Mouse (Mus musculus) C2C12 (cell line): ENCODE data around the gene Frmd4a. TPM values are rescaled to one million over a fixed set of nuclear protein-coding genes. Genes with fewer than 3 reads are reported as not detected.

ENCODE experiments used
- H3K27me3 ChIP-seq: one replicate; pipeline ENCODE4 v1.6.1; 2011; ENCODE audit not compliant: control insufficient read depth, insufficient read depth, insufficient read length
- H3K36me3 ChIP-seq: one replicate; pipeline ENCODE4 v1.6.1; 2011; ENCODE audit not compliant: control insufficient read depth, insufficient read depth
- H3K4me3 ChIP-seq: one replicate; pipeline ENCODE4 v1.5.1; 2011; ENCODE audit warnings: mild to moderate bottlenecking, control low read depth; ENCODE audit not compliant: poor library complexity, insufficient read depth, severe bottlenecking
- H3K79me2 ChIP-seq: one replicate; pipeline ENCODE4 v1.6.1; 2011; ENCODE audit not compliant: control insufficient read depth, insufficient read depth
- H3K79me3 ChIP-seq: one replicate; pipeline ENCODE4 v1.6.1; 2011; ENCODE audit warnings: low read depth, control low read depth
- H3ac ChIP-seq: one replicate; pipeline ENCODE3; 2011; ENCODE audit warnings: low read depth; ENCODE audit not compliant: control insufficient read depth, insufficient read length
- CEBPB ChIP-seq: IDR thresholded peaks from one replicate; pipeline ENCODE4 v1.6.1; 2011; ENCODE audit warnings: low read depth, mild to moderate bottlenecking, control low read depth, moderate library complexity
- CTCF ChIP-seq: IDR thresholded peaks from one replicate; pipeline ENCODE4 v1.5.1; 2011; ENCODE audit not compliant: control insufficient read depth, insufficient read depth, insufficient read length
- FOSL1 ChIP-seq: IDR thresholded peaks from one replicate; pipeline ENCODE4 v1.8.0; 2011; ENCODE audit warnings: mild to moderate bottlenecking, low read length; ENCODE audit not compliant: poor library complexity, insufficient read depth, severe bottlenecking
- MAX ChIP-seq: IDR thresholded peaks from one replicate; pipeline ENCODE4 v1.6.1; 2011; ENCODE audit warnings: mild to moderate bottlenecking, control low read depth
- MYOD1 ChIP-seq: IDR thresholded peaks from one replicate; pipeline ENCODE4 v1.6.1; 2011; ENCODE audit warnings: low read depth; ENCODE audit not compliant: control insufficient read depth, insufficient read length
- MYOG ChIP-seq: IDR thresholded peaks from one replicate; pipeline ENCODE4 v1.6.1; 2011; ENCODE audit not compliant: control insufficient read depth, insufficient read length; ENCODE audit errors: extremely low read depth
- USF1 ChIP-seq: IDR thresholded peaks from one replicate; pipeline ENCODE4 v1.6.1; 2011; ENCODE audit warnings: low read depth, mild to moderate bottlenecking, control low read depth, moderate library complexity
- polyA plus RNA-seq: library from polyadenylated mRNA; unstranded; fragments of >200 nt; fragmentation: generic; extraction: Trizol; gene quantifications from one replicate; pipeline ENCODE4 v1.2.1, GENCODE M21; 2012; ENCODE audit warnings: missing spikeins

Frmd4a gene
- polyA plus RNA-seq, 1 experiment: 32.7 TPM

DNA sequence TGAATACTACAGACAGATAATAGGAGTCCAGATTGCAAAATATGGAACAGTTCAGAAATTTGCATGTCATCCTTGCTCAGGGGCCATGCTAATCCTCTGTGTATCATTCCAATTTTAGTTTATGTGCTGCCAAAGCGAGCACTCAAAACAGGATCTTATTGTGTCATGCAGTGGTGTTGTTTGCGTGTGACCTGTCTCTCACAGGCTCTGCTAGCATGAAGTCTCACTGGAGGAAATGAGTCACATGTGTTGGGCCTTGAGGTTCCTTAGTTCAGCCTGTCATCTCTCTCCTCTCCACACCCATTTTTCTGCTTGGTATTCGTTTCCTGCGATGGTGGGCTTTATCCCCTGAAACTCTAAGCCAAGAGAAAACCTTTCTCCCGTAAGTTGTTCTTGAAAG lies 363.4 kb downstream of the Frmd4a start:
- Histone ChIP-seq H3ac (no peak overlapping the region), H3K79me3 (peaks cover 6% of the 10 kb centered on the region), H3K36me3 (peaks cover 9% of the 10 kb centered on the region), H3K27me3 (no peaks in the 10 kb centered on the region), H3K4me3 (no peak overlapping the region), H3K79me2 (peaks cover 37% of the 10 kb centered on the region)
- TF ChIP-seq CEBPB (no peak), USF1 (no peak), MAX (no peak), FOSL1 (no peak), MYOG (no peak), MYOD1 (no peak), CTCF (no peak)

DNA sequence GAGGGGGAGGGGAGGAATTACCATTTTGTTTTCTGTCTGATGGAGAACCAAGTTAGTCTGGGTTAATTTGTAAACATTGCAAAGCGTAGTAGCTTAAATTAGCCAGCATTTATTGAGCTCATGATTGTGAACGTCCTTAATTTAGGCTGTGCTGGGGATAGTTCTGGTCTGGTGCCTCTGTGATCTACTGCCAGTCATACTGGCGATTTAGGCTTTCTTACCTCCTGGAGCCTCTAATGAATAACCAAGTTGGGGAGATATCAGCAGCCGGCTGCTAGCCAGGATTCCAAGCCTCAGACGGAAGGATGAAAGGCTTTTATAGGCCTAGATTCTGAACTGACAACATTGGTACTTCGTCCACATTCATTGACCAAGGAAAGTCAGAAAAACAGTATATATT lies 369.0 kb downstream of the Frmd4a start:
- H3K27me3 ChIP-seq: no peaks in the 10 kb centered on the region

DNA sequence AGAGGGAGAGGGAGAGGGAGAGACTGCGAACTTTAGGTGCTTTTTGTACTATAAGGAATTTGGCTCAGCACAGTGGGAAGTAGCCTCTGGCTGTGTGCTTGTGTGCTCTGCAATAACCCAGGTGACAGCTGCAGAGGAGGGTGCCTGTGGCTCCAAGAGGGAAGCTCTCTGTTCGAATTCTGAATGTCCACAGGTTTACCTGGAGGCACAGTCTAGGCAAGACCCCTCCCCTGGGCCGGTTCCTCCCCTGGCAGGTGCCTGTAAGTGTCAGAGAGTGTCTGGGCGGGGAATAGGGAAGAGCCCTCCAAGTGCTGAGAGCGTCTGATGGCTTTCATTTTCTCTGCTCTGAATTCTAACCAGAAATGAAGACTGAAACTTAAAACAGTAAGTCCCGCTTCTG lies 371.8 kb downstream of the Frmd4a start:
- peaks cover 39% of the 10 kb centered on the region for H3K79me2 ChIP-seq
- peaks cover 6% of the 10 kb centered on the region for H3K79me3 ChIP-seq
- H3ac ChIP-seq: no peak overlapping the region
- H3K27me3 ChIP-seq: no peaks in the 10 kb centered on the region
- H3K4me3 ChIP-seq: no peak overlapping the region
- peaks cover 5% of the 10 kb centered on the region for H3K36me3 ChIP-seq
- no peak for TF ChIP-seq MAX
- TF ChIP-seq CTCF: no peak
- TF ChIP-seq CEBPB: no peak
- no peak for TF ChIP-seq USF1
- no peak for TF ChIP-seq MYOD1
- no peak for TF ChIP-seq FOSL1
- no peak for TF ChIP-seq MYOG

More for the DNA sequence above, 369.0 kb downstream of the Frmd4a start:
- Histone ChIP-seq H3ac (no peak overlapping the region), H3K4me3 (no peak overlapping the region), H3K79me2 (peaks cover 42% of the 10 kb centered on the region), H3K36me3 (peaks cover 4% of the 10 kb centered on the region), H3K79me3 (peaks cover 9% of the 10 kb centered on the region)
- TF ChIP-seq CTCF (no peak), MYOG (no peak), USF1 (no peak), FOSL1 (no peak), MAX (no peak), MYOD1 (no peak), CEBPB (no peak)

DNA sequence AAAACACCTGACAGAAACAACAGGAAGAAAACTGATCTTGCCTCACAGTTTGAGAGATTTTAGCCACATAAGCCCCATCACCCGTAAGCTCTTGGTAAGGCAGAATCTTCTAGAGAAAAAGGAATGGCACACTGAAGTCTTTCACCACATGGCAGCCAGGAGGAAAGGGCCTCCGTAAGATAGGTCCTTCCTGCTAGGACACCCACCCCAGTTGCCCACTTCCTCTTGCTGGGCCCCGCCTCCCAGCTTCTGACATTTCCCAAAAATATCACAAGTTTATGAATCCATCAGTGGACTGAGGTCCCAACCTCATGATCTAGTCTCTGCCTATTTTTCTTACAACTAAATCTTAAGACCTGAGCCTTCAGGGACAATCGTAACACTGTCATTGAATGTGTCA lies 373.6 kb downstream of the Frmd4a start:
- TF ChIP-seq MAX (no peak), FOSL1 (no peak), CTCF (no peak), MYOD1 (no peak), USF1 (no peak), CEBPB (no peak), MYOG (no peak)
- Histone ChIP-seq H3K79me3 (peaks cover 8% of the 10 kb centered on the region), H3ac (no peak overlapping the region), H3K27me3 (no peaks in the 10 kb centered on the region), H3K79me2 (peaks cover 28% of the 10 kb centered on the region), H3K36me3 (peaks cover 5% of the 10 kb centered on the region), H3K4me3 (no peak overlapping the region)

DNA sequence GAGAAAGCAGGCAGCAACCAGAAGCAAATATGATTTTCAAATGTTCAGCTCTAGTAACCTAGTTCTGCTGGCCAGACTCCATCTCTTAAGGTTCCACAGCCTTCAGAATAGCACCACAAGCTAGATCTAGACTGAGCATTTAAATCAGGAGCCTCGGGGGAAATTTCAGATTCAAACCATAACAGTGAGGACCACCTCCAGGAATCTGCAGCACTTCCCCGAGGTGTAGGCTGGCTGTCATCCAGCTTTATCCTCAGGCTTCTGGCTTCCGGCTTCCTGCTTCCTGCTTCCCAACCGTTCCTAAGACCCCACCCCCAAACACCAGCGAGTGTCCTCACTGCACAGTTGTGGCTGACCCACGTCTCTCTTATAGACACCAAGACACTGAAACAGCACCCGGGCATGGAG lies 374.2 kb downstream of the Frmd4a start:
- no peak overlapping the region for H3K4me3 ChIP-seq
- H3K79me2 ChIP-seq: peaks cover 31% of the 10 kb centered on the region
- H3K36me3 ChIP-seq: peaks cover 5% of the 10 kb centered on the region
- H3K27me3 ChIP-seq: no peaks in the 10 kb centered on the region
- peaks cover 8% of the 10 kb centered on the region for H3K79me3 ChIP-seq
- H3ac ChIP-seq: no peak overlapping the region
- TF ChIP-seq MAX (no peak), FOSL1 (no peak), MYOG (no peak), MYOD1 (no peak), CEBPB (no peak), CTCF (no peak), USF1 (no peak)

DNA sequence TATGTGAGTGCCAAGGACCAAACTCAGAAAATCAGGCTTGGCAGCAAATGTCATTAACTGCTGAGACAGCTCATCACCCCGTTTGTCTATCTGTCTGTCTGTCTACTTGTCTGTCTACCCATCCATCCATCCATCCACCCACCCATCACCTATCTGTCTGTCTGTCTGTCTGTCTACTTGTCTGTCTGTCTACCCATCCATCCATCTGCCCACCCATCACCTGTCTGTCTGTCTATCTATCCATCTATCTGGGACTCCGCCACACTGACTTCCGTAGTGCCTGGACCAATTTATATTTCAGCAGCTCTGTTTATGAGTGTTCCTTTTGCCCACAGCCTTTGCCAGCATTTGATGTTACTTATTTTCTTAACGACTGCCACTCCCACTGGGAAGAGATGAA lies 375.5 kb downstream of the Frmd4a start:
- Histone ChIP-seq H3K36me3 (peaks cover 5% of the 10 kb centered on the region), H3K79me2 (peaks cover 36% of the 10 kb centered on the region), H3ac (no peak overlapping the region), H3K4me3 (no peak overlapping the region), H3K79me3 (peaks cover 11% of the 10 kb centered on the region), H3K27me3 (no peaks in the 10 kb centered on the region)
- TF ChIP-seq MYOD1 (no peak), MYOG (no peak), CEBPB (no peak), CTCF (no peak), FOSL1 (no peak), USF1 (no peak), MAX (no peak)
